ENCODE assay signal across 10 mouse cellular contexts in the genomic region with DNA sequence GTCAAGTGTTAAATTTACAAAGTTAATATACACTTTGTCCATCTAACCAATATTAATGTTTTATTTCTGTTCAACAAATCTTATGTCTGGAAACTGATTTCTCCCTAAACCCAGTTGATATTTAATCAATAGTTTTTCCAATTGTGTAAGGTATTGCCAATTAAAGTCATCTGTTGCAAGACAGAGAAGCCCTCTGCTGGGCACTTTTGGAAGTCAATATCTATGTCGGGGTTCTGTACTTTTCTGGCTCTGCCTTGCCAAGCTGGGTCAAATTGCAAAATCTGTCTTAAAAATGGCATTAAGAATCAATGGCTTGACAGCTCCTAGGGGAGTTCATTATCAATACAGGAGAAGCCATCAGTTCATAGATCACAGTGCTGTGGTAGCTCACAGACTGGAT. TPM values are rescaled to one million over a fixed set of nuclear protein-coding genes. Genes with fewer than 3 reads are reported as not detected.
DNase-seq lines count a peak whose midpoint lies in the region.
"Had no signal": no experiment of that assay in that cellular context is flagged by ENCODE, and none has a peak within 500 bp of the region (broad histone marks: within the 10 kb centered on the region; RNA-seq: fewer than 3 reads in every experiment).

No protein-coding gene starts in this region.

- no peak overlapping the region for H3K27ac ChIP-seq in limb, embryonic 10.5 days
- H3K27ac ChIP-seq: neural tube, embryonic 12.5 days had no signal

- WGBS in limb, embryonic 10.5 days = 33% methylated on average over 1 of the region's 1 CpGs

- no peaks in the 10 kb centered on the region for H3K4me1 ChIP-seq in limb, embryonic 10.5 days
- H3K4me1 ChIP-seq: neural tube, embryonic 12.5 days had no signal

- H3K36me3 ChIP-seq in limb, embryonic 10.5 days = no peaks in the 10 kb centered on the region
- H3K36me3 ChIP-seq: neural tube, embryonic 12.5 days had no signal

- no peaks in the 10 kb centered on the region for H3K27me3 ChIP-seq in limb, embryonic 10.5 days (ENCODE audit: low read depth, poor library complexity, severe bottlenecking)
- H3K27me3 ChIP-seq: neural tube, embryonic 12.5 days had no signal

- no peak overlapping the region for H3K4me3 ChIP-seq in limb, embryonic 10.5 days
- H3K4me3 ChIP-seq: neural tube, embryonic 12.5 days had no signal

- no peaks in the 10 kb centered on the region for H3K9me3 ChIP-seq in limb, embryonic 10.5 days (replicated peaks)
- H3K9me3 ChIP-seq: neural tube, embryonic 12.5 days had no signal

- peak; percentile 40 for DNase-seq in adrenal gland, postnatal 10 days
- DNase-seq in adrenal gland, adult 18-20 months (ENCODE audit: low spot score in 2 of 2) = no peak
- DNase-seq in kidney, postnatal 4 days = peak; percentile 16 to 17
- no peak for DNase-seq in kidney, adult 18-20 months
- DNase-seq in CD4-positive helper T cell, adult 2 months (ENCODE audit: low read depth, low spot score) = peak; percentile 13
- DNase-seq in induced T-regulatory cell, adult 2 months (ENCODE audit: low read depth) = peak; percentile 57
- no peak for DNase-seq in ovary, postnatal 10 days (ENCODE audit: low spot score)
- DNase-seq in limb, embryonic 10.5 days (ENCODE audit: low spot score) = no peak
- DNase-seq: B cell, adult 2 months had no signal

RNA-seq across cellular contexts. Expression of gene Otogl, which starts 10.8 kb away (rescaled TPM):
- under 1 TPM; 0.09 to 0.15 TPM for total RNA-seq in adrenal gland, postnatal 10 days (2021)
- under 1 TPM; 0.23 to 0.45 TPM for total RNA-seq in adrenal gland, adult 18-20 months (2021)
- polyA plus RNA-seq in limb, embryonic 10.5 days (2016; fragmentation: Nextera tagmentation; extraction: Ambion mirVana) = not detected in 2 replicates

Comparison
In these comparisons a context has a peak if more than half of its experiments do, and no peak if none do; other contexts are left out.
1. DNase-seq: peak in adrenal gland, postnatal 10 days (single experiment), kidney, postnatal 4 days (2 of 2), CD4-positive helper T cell, adult 2 months (single experiment) and induced T-regulatory cell, adult 2 months (single experiment); none in adrenal gland, adult 18-20 months (0 of 2), kidney, adult 18-20 months (single experiment), ovary, postnatal 10 days (single experiment) and limb, embryonic 10.5 days (single experiment).